Mouse (Mus musculus) monocyte, adult 5-6 weeks (primary cell): ENCODE results near the gene Gm3376. TPM values are rescaled to one million over a fixed set of nuclear protein-coding genes. Genes with fewer than 3 reads are reported as not detected.
"Not testable (repeated sequence)": the region's sequence is repeated elsewhere in the genome, so short reads cannot be mapped to it uniquely, and the experiment has no call there.

Experiments
- ATAC-seq: fragments of 153-309, 156-312 bp; replicated peaks from 2 replicates; pipeline ENCODE4 v1.8.0; 2017; ENCODE audit warnings: mild to moderate bottlenecking; ENCODE audit not compliant: low TSS enrichment, insufficient number of reproducible peaks, severe bottlenecking, poor library complexity, low FRiP score
- total RNA-seq: library from RNA; stranded (forward); fragments of 200-1000, 200-491, 200-594 nt; gene quantifications from 3 replicates; pipeline ENCODE4 v1.2.3, GENCODE M21; 2017

The Gm3376 gene
- total RNA-seq: not detected in 3 replicates

- not testable (repeated sequence) for ATAC-seq
Measured at GRCm38 (mm10) chrY:3771373-3771772, at the start of gene Gm3376. Gene Gm3376, plus strand, starts transcription at chrY:3771673.
